Mouse (Mus musculus): ENCODE measurements around the gene Zfp74.

- TF ChIP-seq CTCF (IDR thresholded peaks at IDR 0.05; ENCODE audit: insufficient read depth, low read length) (no peak), POLR2A (IDR thresholded peaks at IDR 0.05; ENCODE audit: borderline replicate concordance, extremely low read depth, low read depth, low read length) (no peak)
These were observed 33.7 kb upstream of the Zfp74 start for GRCm38 (mm10) chr7:29987551-29987950.
